Mouse (Mus musculus) heart, embryonic 15.5 days (tissue): ENCODE data around the gene Clstn2. TPM values are rescaled to one million over a fixed set of nuclear protein-coding genes. Genes with fewer than 3 reads are reported as not detected.

Experiments used
- ATAC-seq: fragments of 200-750 bp; cut with Nextera tagmentation; replicated peaks from 2 replicates; pipeline ENCODE4 v1.8.0; 2017; ENCODE audit warnings: low read depth, moderate TSS enrichment; ENCODE audit not compliant: insufficient number of reproducible peaks, insufficient read depth, low FRiP score
- H3K27ac ChIP-seq: fragments of 300-500 bp; sonication (generic); 2 replicates; pipeline ENCODE4 v1.5.1; 2015; ENCODE audit warnings: mild to moderate bottlenecking, inconsistent platforms
- H3K27me3 ChIP-seq: fragments of 300-500 bp; sonication (generic); 2 replicates; pipeline ENCODE4 v1.6.1; 2015; ENCODE audit warnings: inconsistent platforms
- H3K36me3 ChIP-seq: fragments of 300-500 bp; sonication (generic); 2 replicates; pipeline ENCODE4 v1.6.1; 2015; ENCODE audit warnings: mild to moderate bottlenecking, inconsistent platforms
- H3K4me1 ChIP-seq: fragments of 300-500 bp; sonication (generic); replicated peaks from 2 replicates; pipeline ENCODE4 v1.6.1; 2015; ENCODE audit warnings: inconsistent platforms
- H3K4me2 ChIP-seq: fragments of 300-500 bp; sonication (generic); 2 replicates; pipeline ENCODE4 v1.6.1; 2015; ENCODE audit warnings: inconsistent platforms, mild to moderate bottlenecking, moderate library complexity
- H3K4me3 ChIP-seq: fragments of 300-500 bp; sonication (generic); 2 replicates; pipeline ENCODE4 v1.5.1; 2015; ENCODE audit warnings: mild to moderate bottlenecking, inconsistent platforms
- H3K9ac ChIP-seq: fragments of 300-500 bp; sonication (generic); 2 replicates; pipeline ENCODE4 v1.6.1; 2015; ENCODE audit warnings: mild to moderate bottlenecking, inconsistent platforms
- H3K9me3 ChIP-seq: fragments of 300-500 bp; sonication (generic); replicated peaks from 2 replicates; pipeline ENCODE4 v1.6.1; 2016; ENCODE audit warnings: inconsistent platforms
- WGBS: fragments of 180-500 bp; shearing (Covaris S2); methylation state at CpG from one replicate; pipeline ENCODE4 v1.1.7; 2015; ENCODE audit warnings: mixed read lengths; 5-methylcytosine and 5-hydroxymethylcytosine counted together
- polyA plus RNA-seq: library from polyadenylated mRNA; unstranded; fragments of >200 nt; fragmentation: Nextera tagmentation; extraction: Ambion mirVana; gene quantifications from 2 replicates; pipeline ENCODE4 v1.2.1, GENCODE M21; 2015

Gene Clstn2
- polyA plus RNA-seq, 1 experiment from 2014 or later = 0.30 TPM

- Histone ChIP-seq H3K4me3 (no peak overlapping the region), H3K9me3 (no peaks in the 10 kb centered on the region), H3K27ac (no peak overlapping the region), H3K4me1 (no peaks in the 10 kb centered on the region), H3K9ac (no peak overlapping the region), H3K4me2 (no peak overlapping the region), H3K27me3 (no peaks in the 10 kb centered on the region), H3K36me3 (no peaks in the 10 kb centered on the region)
- 40% methylated on average over 3 of the region's 3 CpGs for WGBS
- no peak for ATAC-seq
Observed at GRCm38 (mm10) chr9:97772431-97772830, 260.6 kb downstream of the Clstn2 start.

GRCm38 (mm10) chr9:97769331-97769730 is 263.6 kb downstream of the Clstn2 start:
- no peak overlapping the region for H3K4me3 ChIP-seq
- 19% methylated on average over 5 of the region's 5 CpGs for WGBS
- H3K27ac ChIP-seq = no peak overlapping the region
- H3K4me1 ChIP-seq = no peaks in the 10 kb centered on the region
- H3K9me3 ChIP-seq = no peaks in the 10 kb centered on the region
- no peaks in the 10 kb centered on the region for H3K36me3 ChIP-seq
- no peaks in the 10 kb centered on the region for H3K27me3 ChIP-seq
- no peak overlapping the region for H3K4me2 ChIP-seq
- H3K9ac ChIP-seq = no peak overlapping the region
- ATAC-seq = no peak

DNA sequence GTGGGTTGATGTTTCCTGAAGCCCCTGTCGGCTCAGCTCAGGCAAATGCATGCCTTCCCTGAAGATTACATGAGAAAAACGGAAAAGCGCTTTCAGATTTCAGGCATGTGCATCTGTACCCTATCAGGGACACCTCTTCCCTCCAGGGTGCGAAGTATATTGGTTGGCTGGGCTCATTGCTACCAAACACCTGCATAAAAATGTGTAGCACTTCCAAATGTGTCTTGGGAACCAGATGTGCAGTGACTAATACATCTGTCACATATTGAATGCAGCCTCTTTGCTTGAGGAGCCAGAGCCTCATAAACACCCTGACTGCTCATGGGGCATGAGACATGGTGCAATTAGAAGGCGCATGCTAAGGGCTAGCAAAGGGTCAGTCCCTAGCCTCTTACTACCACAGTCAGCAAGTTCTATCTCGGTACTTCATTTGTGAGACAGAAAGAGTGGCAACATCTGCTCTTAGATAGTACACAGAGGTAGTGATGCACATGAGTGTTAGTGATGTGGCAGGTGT is 267.7 kb downstream of the Clstn2 start:
- no peaks in the 10 kb centered on the region for H3K36me3 ChIP-seq
- no peak overlapping the region for H3K27ac ChIP-seq
- H3K9me3 ChIP-seq = no peaks in the 10 kb centered on the region
- H3K9ac ChIP-seq = no peak overlapping the region
- no peak for ATAC-seq
- no peaks in the 10 kb centered on the region for H3K27me3 ChIP-seq
- no peaks in the 10 kb centered on the region for H3K4me1 ChIP-seq
- no peak overlapping the region for H3K4me3 ChIP-seq
- no peak overlapping the region for H3K4me2 ChIP-seq
- WGBS = 70% methylated on average over 6 of the region's 6 CpGs

- Histone ChIP-seq H3K27me3 (no peaks in the 10 kb centered on the region), H3K4me3 (no peak overlapping the region), H3K4me1 (no peaks in the 10 kb centered on the region), H3K36me3 (no peaks in the 10 kb centered on the region), H3K4me2 (no peak overlapping the region), H3K9me3 (no peaks in the 10 kb centered on the region), H3K27ac (no peak overlapping the region), H3K9ac (no peak overlapping the region)
- WGBS = 66% methylated on average over 4 of the region's 4 CpGs
- no peak for ATAC-seq
Observed at GRCm38 (mm10) chr9:97763048-97763447, 269.9 kb downstream of the Clstn2 start.

DNA sequence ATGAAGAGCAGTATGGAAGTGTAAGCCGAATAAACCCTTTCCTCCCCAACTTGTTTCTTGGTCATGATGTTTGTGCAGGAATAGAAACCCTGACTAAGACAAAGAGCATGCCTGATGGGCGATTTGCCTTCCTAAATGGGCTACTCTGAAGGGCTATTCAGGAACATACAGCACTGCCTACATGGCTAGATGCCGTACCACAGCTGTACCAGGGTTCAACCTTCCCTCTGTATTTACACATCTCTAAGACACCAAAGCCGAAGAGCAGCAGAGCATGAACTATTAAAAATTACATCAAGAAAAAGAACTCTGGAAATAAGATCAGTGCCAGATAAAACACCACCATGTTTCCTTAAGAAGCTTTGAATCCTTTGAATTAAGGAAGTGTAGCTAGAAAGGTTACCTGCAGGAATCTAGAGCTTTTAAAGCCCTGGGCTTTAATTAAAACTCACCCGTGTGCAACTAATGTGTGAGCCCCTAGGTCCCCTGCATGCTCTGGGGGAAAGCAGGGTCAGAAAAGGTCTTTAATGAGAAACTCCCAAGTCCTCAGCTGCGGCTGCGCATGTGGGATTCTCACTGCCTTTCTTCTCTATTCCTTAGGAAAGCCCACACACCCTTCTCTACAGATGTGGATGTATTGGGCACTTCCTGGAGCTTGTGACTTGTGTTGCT is 277.2 kb downstream of the Clstn2 start:
- no peaks in the 10 kb centered on the region for H3K4me1 ChIP-seq
- 79% methylated on average over 7 of the region's 7 CpGs for WGBS
- H3K4me3 ChIP-seq = no peak overlapping the region
- H3K27me3 ChIP-seq = no peaks in the 10 kb centered on the region
- no peak overlapping the region for H3K4me2 ChIP-seq
- no peaks in the 10 kb centered on the region for H3K9me3 ChIP-seq
- H3K27ac ChIP-seq = no peak overlapping the region
- no peak for ATAC-seq
- H3K36me3 ChIP-seq = no peaks in the 10 kb centered on the region
- H3K9ac ChIP-seq = no peak overlapping the region

DNA sequence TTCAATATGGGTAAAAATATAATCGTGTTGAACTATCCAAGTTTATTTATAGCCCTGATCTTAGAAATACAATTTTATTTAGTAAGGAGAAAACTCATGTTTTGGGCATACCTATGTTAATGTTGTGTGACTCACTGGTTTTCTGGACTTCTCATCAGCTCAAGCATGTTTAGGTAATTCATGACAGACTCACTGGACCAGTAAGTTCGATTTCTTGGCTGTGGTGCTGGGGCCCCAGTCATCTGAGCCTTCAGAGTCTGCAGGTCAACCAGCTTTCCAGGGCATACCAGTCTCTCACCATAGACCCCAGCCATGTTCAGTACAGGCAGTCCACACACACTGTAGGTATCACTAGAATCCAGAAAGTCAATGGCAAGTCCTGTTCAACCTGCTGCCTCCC is 279.3 kb downstream of the Clstn2 start:
- H3K27me3 ChIP-seq = no peaks in the 10 kb centered on the region
- 63% methylated on average over 2 of the region's 2 CpGs for WGBS

GRCm38 (mm10) chr9:97746574-97746973 is 286.4 kb downstream of the Clstn2 start:
- WGBS = 70% methylated on average over 2 of the region's 2 CpGs
- no peak overlapping the region for H3K27ac ChIP-seq

More for the DNA sequence above, 279.3 kb downstream of the Clstn2 start:
- H3K9me3 ChIP-seq = no peaks in the 10 kb centered on the region
- H3K4me2 ChIP-seq = no peak overlapping the region
- no peak overlapping the region for H3K4me3 ChIP-seq
- H3K9ac ChIP-seq = no peak overlapping the region
- no peak for ATAC-seq
- H3K4me1 ChIP-seq = no peaks in the 10 kb centered on the region
- no peaks in the 10 kb centered on the region for H3K36me3 ChIP-seq
- no peak overlapping the region for H3K27ac ChIP-seq

GRCm38 (mm10) chr9:97727715-97728486 is 305.1 kb downstream of the Clstn2 start:
- no peak overlapping the region for H3K4me3 ChIP-seq
- no peaks in the 10 kb centered on the region for H3K36me3 ChIP-seq
- no peak overlapping the region for H3K4me2 ChIP-seq
- H3K27ac ChIP-seq = no peak overlapping the region
- 84% methylated on average over 3 of the region's 3 CpGs for WGBS
- no peaks in the 10 kb centered on the region for H3K4me1 ChIP-seq
- ATAC-seq = no peak
- no peak overlapping the region for H3K9ac ChIP-seq
- no peaks in the 10 kb centered on the region for H3K27me3 ChIP-seq
- H3K9me3 ChIP-seq = no peaks in the 10 kb centered on the region

More at GRCm38 (mm10) chr9:97746574-97746973, 286.4 kb downstream of the Clstn2 start:
- no peaks in the 10 kb centered on the region for H3K27me3 ChIP-seq
- no peak overlapping the region for H3K4me3 ChIP-seq
- H3K36me3 ChIP-seq = no peaks in the 10 kb centered on the region
- ATAC-seq = no peak
- H3K9ac ChIP-seq = no peak overlapping the region
- H3K4me2 ChIP-seq = no peak overlapping the region
- H3K4me1 ChIP-seq = no peaks in the 10 kb centered on the region
- no peaks in the 10 kb centered on the region for H3K9me3 ChIP-seq

DNA sequence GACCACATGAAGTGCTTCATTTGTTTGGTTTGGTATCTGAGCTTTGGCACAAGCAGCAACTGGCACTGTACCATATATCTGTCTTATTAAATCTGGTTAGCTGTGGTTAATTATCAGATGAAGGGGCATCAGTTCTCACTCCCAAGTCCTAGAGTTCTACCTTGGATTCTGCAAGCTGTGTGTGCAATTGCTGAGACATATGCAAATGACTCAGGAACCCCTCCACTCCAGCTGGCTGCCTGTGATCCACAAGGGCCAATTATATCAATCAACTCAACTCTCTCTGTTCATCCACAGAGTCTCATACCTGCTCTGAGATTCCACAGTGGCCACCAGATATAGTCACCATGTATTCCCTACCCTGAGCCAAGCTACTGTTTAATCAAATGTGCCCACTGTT is 315.3 kb downstream of the Clstn2 start:
- H3K27ac ChIP-seq = no peak overlapping the region
- no peaks in the 10 kb centered on the region for H3K36me3 ChIP-seq
- H3K4me3 ChIP-seq = no peak overlapping the region
- H3K9ac ChIP-seq = no peak overlapping the region
- H3K27me3 ChIP-seq = no peaks in the 10 kb centered on the region
- no peak overlapping the region for H3K4me2 ChIP-seq
- no peak for ATAC-seq
- no peaks in the 10 kb centered on the region for H3K9me3 ChIP-seq
- H3K4me1 ChIP-seq = no peaks in the 10 kb centered on the region

DNA sequence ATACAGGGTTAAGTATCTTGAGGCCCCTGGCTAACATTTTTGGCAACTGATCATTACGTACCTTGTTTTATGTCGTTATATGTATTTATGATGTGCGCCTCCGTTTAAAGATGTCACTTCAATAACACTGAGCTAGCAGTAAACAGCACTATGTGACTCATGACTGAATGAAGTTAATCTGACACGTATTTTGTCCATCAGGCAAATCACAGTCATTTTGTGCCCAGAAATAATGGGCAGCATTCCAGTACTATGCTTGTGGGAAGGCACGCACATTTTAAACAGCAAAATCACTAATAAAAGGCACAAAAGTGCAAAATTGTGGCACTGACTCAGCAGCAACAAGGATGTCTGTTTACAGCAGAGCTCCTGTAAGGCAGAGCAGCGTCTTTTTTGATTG is 316.0 kb downstream of the Clstn2 start:
- Histone ChIP-seq H3K9me3 (no peaks in the 10 kb centered on the region), H3K27me3 (no peaks in the 10 kb centered on the region), H3K27ac (no peak overlapping the region), H3K4me2 (no peak overlapping the region), H3K4me3 (no peak overlapping the region), H3K4me1 (no peaks in the 10 kb centered on the region), H3K9ac (no peak overlapping the region), H3K36me3 (no peaks in the 10 kb centered on the region)
- ATAC-seq = no peak
- 80% methylated on average over 7 of the region's 7 CpGs for WGBS

- no peaks in the 10 kb centered on the region for H3K36me3 ChIP-seq
- H3K27ac ChIP-seq = no peak overlapping the region
- H3K27me3 ChIP-seq = peaks cover 16% of the 10 kb centered on the region; the same call in 1 of the 2 replicates
- no peak overlapping the region for H3K4me2 ChIP-seq
- H3K4me1 ChIP-seq = no peaks in the 10 kb centered on the region
- H3K9me3 ChIP-seq = no peaks in the 10 kb centered on the region
- ATAC-seq = no peak
- H3K4me3 ChIP-seq = no peak overlapping the region
- WGBS = 86% methylated on average over 3 of the region's 3 CpGs
- no peak overlapping the region for H3K9ac ChIP-seq
Observed at GRCm38 (mm10) chr9:97712888-97713287, 320.1 kb downstream of the Clstn2 start.
